Mouse (Mus musculus) kidney, postnatal 14 days (tissue): Measurements from ENCODE around the gene Tmc6.
"Not testable (repeated sequence)": the region's sequence is repeated elsewhere in the genome, so short reads cannot be mapped to it uniquely, and the experiment has no call there.

Experiments used
- DNase-seq: peaks from one replicate; pipeline ENCODE4 v3.0.0; 2022; ENCODE audit warnings: mixed read lengths

Tmc6 gene

GRCm38 (mm10) chr11:117781993-117782704, at the start of gene Tmc6, which contains the start of gene Tmc8:
TSS of gene Tmc6 (minus strand) at chr11:117782198.
TSS of gene Tmc8 (plus strand) at chr11:117782076.
- DNase-seq, result peak; percentile 72

DNA sequence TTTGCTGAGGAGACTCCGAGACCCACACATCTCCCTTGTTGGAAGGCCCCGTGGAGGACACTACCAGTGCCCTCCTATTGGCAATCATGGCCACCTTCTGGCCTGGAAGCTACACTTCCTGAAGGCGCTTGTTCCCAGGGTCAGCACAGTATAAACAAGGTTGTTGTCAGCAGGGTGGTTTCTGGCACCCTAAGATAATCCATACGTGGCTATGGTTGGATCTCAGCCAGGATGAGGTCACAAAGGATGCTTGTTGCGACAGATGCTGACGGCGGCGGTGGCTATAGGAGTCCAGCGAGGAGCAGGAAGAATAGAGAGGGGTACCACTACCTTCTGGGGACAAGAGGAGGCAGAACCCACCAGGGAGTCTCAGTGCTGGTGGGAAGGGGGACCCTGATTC, 48.4 kb upstream of the Tmc6 start:
- DNase-seq, result no peak

DNA sequence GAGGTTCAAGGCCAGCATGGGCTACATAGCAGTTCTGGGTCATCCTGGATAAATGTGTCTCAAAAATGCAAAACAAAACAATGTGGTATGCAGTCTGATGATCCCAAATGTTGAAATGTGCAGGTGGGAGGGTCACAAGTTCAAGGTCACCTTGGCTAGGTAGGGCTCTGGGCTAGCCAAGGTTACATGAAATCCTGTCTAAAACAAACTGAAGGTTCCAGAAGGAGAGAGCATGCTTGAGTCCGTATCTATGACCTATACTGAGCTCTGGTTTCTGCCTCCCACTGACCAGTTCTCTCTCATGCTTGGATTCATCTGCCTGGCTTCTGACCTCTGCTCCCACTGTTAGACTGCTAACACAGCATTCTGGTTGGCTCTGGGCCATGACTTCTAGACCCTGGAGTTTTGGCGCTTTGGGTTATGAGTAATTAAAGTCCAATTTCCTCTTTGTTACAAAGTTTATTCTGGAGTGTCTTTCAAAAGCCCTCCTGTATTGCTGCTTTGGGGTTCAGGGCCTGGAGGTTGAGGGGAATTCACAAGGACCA, 47.7 kb upstream of the Tmc6 start:
- DNase-seq, result peak; percentile 93

DNA sequence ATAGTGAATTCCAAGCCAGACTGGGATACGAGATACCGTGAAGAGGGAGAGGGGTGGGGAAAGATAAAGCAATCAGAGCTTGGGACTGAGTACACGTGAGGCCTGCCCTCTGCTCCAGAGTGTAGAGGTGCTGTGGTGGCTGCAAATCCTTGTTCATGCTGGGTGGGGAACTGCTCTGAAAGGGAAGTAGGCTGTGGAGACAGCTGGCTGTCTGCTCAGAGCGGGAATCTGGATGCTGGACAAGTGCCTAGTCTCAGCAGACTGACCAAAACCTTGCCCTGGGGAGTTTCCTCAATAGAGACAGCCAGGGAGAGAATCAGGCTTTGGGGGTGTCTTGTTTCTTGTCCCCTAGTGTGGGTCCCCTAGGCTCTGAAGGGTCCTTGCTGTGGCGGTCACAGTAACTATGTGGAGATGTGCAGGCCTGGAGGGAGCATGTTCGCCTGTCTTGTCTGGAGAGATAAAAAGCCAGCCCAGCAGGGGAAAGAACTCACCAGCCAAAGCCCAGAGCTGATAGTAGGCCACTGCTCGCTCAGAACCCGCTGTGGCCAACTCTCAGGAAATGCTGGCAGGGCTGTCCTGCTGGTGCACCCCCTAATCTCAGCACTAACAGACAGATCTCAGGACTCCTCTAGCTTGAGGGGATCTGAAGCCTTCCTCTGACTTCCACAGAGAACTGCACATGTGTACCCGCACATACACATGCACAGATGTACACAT, 47.0 kb upstream of the Tmc6 start:
- DNase-seq, result peak; percentile 72

DNA sequence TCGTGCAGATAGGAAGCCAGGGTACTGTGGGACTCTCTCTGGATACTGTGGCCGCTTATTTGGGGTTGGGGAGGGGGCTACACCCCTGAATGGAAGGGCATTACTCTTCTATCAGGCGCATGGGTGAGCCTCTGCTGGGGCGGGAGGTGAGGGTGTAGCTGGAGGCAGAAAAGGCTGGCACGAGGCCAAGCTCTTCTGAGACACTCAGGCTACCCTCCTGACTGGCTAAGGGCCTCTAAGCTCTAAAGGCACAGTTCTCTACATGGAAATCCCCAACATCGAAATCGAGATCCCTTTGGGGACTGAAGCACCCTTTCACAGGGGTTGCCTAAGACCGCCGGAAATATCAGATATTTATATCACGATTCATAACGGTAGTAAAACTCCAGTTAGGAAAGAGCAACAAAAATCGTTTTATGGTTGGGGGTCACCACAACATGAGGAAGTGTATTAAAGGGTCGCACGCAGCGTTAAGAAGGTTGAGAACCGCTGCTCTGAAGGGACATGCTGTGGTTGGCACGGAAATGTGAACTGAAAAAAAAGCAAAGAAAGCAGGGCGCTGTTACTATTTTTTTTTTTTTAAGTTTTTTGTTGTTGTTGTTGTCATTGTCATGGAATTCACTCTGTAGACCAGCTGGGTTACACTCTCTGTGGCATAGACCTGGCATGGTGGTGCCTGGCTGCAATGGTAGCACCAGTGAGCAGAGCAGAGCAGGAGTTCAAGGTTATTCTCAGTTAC, 46.3 kb upstream of the Tmc6 start:
- peak; percentile 71 for DNase-seq

DNA sequence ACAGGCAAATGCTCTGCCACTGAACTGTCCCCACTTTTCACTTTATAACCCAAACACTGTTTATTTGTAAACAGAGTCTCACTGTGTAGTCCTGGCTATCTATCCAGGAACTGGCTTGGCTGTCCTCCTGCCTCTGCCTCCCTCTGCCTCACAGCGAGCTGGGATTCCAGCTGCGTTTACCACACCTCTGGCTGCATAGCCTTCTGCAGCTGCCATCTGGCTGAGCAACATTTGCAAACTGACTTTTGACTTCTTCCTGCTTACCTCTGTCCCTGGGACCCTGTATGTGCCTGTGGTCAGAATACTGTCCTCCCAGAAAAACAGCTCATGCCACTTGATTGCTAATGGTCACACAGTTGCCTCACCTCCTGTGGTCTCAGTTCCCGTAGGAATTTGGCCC, 45.4 kb upstream of the Tmc6 start:
- DNase-seq, result no peak

GRCm38 (mm10) chr11:117826916-117827315, 44.9 kb upstream of the Tmc6 start:
- no peak for DNase-seq

- peak; percentile 51 for DNase-seq
Measured at GRCm38 (mm10) chr11:117826164-117826563, 44.2 kb upstream of the Tmc6 start.

- DNase-seq, result peak; percentile 91
Measured at GRCm38 (mm10) chr11:117825333-117826101, 43.5 kb upstream of the Tmc6 start, which contains the start of the genes Afmid and Tk1. TSS of gene Afmid (plus strand) at chr11:117825924. TSS of gene Tk1 (minus strand) at chr11:117826092.

GRCm38 (mm10) chr11:117824060-117824969, 42.3 kb upstream of the Tmc6 start:
- DNase-seq, result peak; percentile 90

GRCm38 (mm10) chr11:117823411-117823810, 41.4 kb upstream of the Tmc6 start:
- no peak for DNase-seq

DNA sequence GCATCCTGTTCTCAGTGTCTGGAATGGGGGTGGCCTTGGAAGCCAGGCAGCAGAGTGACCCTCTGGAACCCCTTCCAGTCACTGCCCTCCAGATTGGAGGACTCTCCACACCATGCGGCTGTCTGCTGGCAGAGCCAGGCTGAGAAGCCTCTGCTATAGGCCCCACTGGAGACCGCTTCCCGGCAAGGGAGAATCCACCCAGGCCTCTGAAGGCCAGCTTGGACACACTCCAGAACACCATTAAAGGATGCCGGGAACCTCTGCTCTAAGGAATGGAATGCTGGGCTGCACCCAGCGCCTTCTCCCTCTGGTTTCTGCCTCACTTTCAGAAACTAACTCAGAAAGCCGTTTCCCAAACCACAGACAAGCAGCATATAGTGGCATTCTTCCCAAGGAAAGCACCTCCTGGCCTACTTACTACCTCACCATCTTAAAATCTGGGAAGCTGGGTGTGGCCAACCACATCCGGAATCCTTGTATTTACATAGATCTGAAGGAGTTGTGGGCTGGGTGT, 40.8 kb upstream of the Tmc6 start:
- peak; percentile 62 for DNase-seq

- DNase-seq, result no peak
Measured at GRCm38 (mm10) chr11:117821868-117822267, 39.9 kb upstream of the Tmc6 start.

DNA sequence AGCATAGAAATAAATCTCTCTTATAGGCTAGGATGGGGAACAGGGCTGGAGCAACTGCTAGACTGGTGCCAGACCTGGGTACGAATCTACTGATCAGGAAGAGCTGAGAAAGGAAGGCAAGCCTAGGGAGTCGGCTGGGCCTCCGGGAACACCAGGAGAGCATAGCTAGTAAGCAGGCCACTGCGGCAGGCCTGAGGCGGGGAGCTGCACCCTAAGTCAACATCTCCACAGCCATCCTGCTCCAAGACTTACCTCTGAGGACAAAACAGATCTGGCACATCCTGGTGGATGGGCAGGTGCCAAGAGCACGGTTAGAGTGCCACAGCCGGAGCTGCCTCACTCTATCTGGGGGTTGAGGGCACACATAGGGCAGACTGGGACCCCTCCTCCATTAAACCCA, 38.2 kb upstream of the Tmc6 start:
- no peak for DNase-seq

DNA sequence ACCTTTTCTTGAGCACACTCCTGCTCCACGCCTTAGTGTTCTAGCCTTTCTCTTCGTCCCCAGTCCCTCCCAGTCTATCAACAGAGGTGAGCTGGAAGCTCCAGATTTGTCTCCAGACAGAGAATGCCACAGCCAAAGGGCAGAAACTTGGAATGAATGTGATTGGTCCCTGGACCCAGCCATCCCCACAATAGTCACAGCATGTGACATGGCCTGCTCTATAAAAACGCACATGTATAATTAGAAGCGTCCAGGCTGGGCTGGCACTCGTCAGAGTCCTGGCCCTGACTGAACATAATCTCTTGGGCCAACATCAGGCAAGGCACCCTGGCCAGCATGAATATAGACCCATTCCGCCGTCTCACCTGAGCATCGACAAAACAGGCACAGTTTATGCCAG, 37.1 kb upstream of the Tmc6 start:
- no peak for DNase-seq

DNA sequence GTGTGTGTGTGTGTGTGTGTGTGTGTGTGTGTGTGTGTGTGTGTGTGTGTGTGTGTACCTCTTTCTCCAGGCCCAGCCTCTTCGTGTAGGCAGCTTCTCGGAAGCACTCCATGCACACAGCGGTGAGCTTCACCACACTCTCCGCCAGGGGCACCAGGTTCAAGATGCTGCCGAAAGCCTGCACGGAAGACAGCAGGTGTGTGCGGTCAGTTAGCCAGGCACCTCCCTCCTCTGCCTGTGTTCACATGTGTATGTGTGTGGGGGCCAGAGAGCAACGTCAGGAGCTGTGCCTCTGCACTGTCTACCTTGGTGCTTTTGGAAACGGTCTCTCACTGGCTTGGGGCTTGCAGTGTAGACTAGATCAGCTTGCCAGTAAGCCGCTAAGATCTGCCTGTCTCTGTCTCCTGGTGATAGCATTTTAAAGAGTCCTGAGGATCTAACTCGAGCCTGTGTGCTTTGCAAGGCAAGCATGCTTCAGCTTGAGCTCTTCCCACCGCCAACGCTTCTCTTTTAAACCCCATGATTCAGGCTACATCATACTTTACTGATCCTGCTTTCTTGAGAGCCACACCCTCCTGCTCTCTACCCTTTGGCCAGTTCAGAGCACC, 34.5 kb upstream of the Tmc6 start:
- no peak for DNase-seq

GRCm38 (mm10) chr11:117815850-117816249, 33.9 kb upstream of the Tmc6 start:
- DNase-seq, result not testable (repeated sequence)

GRCm38 (mm10) chr11:117814704-117815366, 32.8 kb upstream of the Tmc6 start:
- DNase-seq, result no peak

- no peak for DNase-seq
Measured at GRCm38 (mm10) chr11:117813867-117814266, 31.9 kb upstream of the Tmc6 start.
